13 mouse cellular contexts compared by ENCODE assay signal in genomic region chr6:18445747-18446146, GRCm38 (mm10).
DNase-seq lines count a peak whose midpoint lies in the region; ATAC-seq lines count a peak whose summit lies in the region.
"Had no signal": no experiment of that assay in that cellular context is flagged by ENCODE, and none has a peak within 500 bp of the region (broad histone marks: within the 10 kb centered on the region; RNA-seq: fewer than 3 reads in every experiment).

No protein-coding gene starts in this region.

- H3K9me3 ChIP-seq in midbrain, embryonic 13.5 days: no peaks in the 10 kb centered on the region
- H3K9me3 ChIP-seq in midbrain, embryonic 11.5 days (ENCODE audit: control insufficient read depth, low read length): no peaks in the 10 kb centered on the region
- H3K9me3 ChIP-seq in intestine, embryonic 15.5 days: no peaks in the 10 kb centered on the region

- H3K9ac ChIP-seq in midbrain, embryonic 13.5 days (replicated peaks): no peak overlapping the region
- H3K9ac ChIP-seq in midbrain, embryonic 11.5 days (ENCODE audit: low read length): no peak overlapping the region
- no peak overlapping the region for H3K9ac ChIP-seq in intestine, embryonic 15.5 days
- H3K9ac ChIP-seq: lung, embryonic 14.5 days had no signal

- no peaks in the 10 kb centered on the region for H3K36me3 ChIP-seq in midbrain, embryonic 13.5 days
- no peaks in the 10 kb centered on the region for H3K36me3 ChIP-seq in midbrain, embryonic 11.5 days (ENCODE audit: control insufficient read depth, insufficient read depth, low read length)
- no peaks in the 10 kb centered on the region for H3K36me3 ChIP-seq in intestine, embryonic 15.5 days

- H3K27ac ChIP-seq in midbrain, embryonic 13.5 days: peak overlapping the region; percentile 77
- no peak overlapping the region for H3K27ac ChIP-seq in midbrain, embryonic 11.5 days (ENCODE audit: low read depth, low read length)
- H3K27ac ChIP-seq in intestine, embryonic 15.5 days: no peak overlapping the region
- H3K27ac ChIP-seq: heart, adult 2 months had no signal

- H3K27me3 ChIP-seq in midbrain, embryonic 13.5 days: no peaks in the 10 kb centered on the region
- no peaks in the 10 kb centered on the region for H3K27me3 ChIP-seq in midbrain, embryonic 11.5 days (ENCODE audit: control insufficient read depth, insufficient read depth, low read length)
- no peaks in the 10 kb centered on the region for H3K27me3 ChIP-seq in intestine, embryonic 15.5 days (replicated peaks)

- 21% methylated on average over 4 of the region's 4 CpGs for WGBS in midbrain, embryonic 13.5 days
- 45% methylated on average over 4 of the region's 4 CpGs for WGBS in midbrain, embryonic 11.5 days
- WGBS in intestine, embryonic 15.5 days: 65% methylated on average over 4 of the region's 4 CpGs

- H3K4me3 ChIP-seq in midbrain, embryonic 13.5 days (replicated peaks): no peak overlapping the region
- no peak overlapping the region for H3K4me3 ChIP-seq in midbrain, embryonic 11.5 days (ENCODE audit: low read depth, low read length)
- H3K4me3 ChIP-seq in intestine, embryonic 15.5 days (replicated peaks): no peak overlapping the region
- H3K4me3 ChIP-seq: heart, adult 2 months had no signal

- peak; percentile 62 for ATAC-seq in midbrain, embryonic 13.5 days
- ATAC-seq in midbrain, embryonic 11.5 days (ENCODE audit: low FRiP score): no peak
- no peak for ATAC-seq in megakaryocyte, adult 5-6 weeks (ENCODE audit: poor library complexity, severe bottlenecking)
- ATAC-seq in intestine, embryonic 15.5 days: no peak
- ATAC-seq: Patski had no signal

- DNase-seq in adrenal gland, postnatal 10 days: peak; percentile 29
- no peak for DNase-seq in adrenal gland, postnatal 25 days
- no peak for DNase-seq in midbrain, embryonic 11.5 days (ENCODE audit: low spot score, missing footprints)
- peak; percentile 73 for DNase-seq in layer of hippocampus, adult 11-12 months (ENCODE audit: low spot score)
- DNase-seq in right cerebral cortex, postnatal 4 days: peak; percentile 29
- DNase-seq: kidney, postnatal 25 days; thymus, postnatal 14 days had no signal

- H3K4me2 ChIP-seq in midbrain, embryonic 13.5 days (replicated peaks): no peak overlapping the region
- no peak overlapping the region for H3K4me2 ChIP-seq in midbrain, embryonic 11.5 days
- H3K4me2 ChIP-seq in intestine, embryonic 15.5 days (replicated peaks): no peak overlapping the region
- H3K4me2 ChIP-seq: lung, embryonic 14.5 days had no signal

- H3K4me1 ChIP-seq in midbrain, embryonic 13.5 days (replicated peaks): peaks cover 19% of the 10 kb centered on the region
- H3K4me1 ChIP-seq in midbrain, embryonic 11.5 days (ENCODE audit: control insufficient read depth, insufficient read depth, low read length): no peaks in the 10 kb centered on the region
- no peaks in the 10 kb centered on the region for H3K4me1 ChIP-seq in intestine, embryonic 15.5 days (replicated peaks)

Comparison
In these comparisons a context has a peak if more than half of its experiments do, and no peak if none do; other contexts are left out.
1. DNase-seq: peak in adrenal gland, postnatal 10 days (single experiment), layer of hippocampus, adult 11-12 months (single experiment) and right cerebral cortex, postnatal 4 days (single experiment); none in adrenal gland, postnatal 25 days (single experiment) and midbrain, embryonic 11.5 days (single experiment).